Mouse (Mus musculus): ENCODE measurements at regions not wholly inside any gene's neighbourhood (a gene's known extent, or its start where the extent isn't known, plus 50 kb on each side); places are given as distances from the start of the nearest gene placed in this dataset.
A peak's percentile ranks its signal among the peaks of the same experiment; 100 is the strongest.

DNA sequence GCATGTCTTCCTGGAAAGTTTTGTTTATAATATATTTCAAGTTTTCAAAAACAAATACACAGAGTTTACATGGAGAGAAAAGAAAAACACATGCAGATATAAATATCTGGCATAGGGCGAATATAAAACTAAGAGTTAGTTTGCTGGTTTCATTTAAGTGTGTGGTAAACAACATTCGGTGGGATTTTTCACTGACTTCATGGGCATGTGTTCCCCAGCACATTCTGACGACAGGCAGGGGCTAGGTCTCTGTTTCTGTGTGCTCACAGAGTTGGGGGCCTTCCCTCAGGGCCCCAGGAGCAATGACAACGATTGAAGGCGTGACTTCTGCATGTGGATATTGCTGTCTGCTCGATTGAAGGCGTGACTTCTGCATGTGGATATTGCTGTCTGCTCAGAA is 193.3 kb upstream of the Npvf start:
- 89% methylated on average over 7 of the region's 7 CpGs for WGBS
- Histone ChIP-seq H3K4me2 (ENCODE audit: low read depth) (no peak overlapping the region), H3K4me3 (ENCODE audit: low read depth, low read length) (no peak overlapping the region), H3K4me1 (ENCODE audit: control insufficient read depth, insufficient read depth, low read length) (no peaks in the 10 kb centered on the region), H3K9ac (ENCODE audit: low read length) (no peak overlapping the region), H3K27me3 (ENCODE audit: control insufficient read depth, insufficient read depth, low read length) (no peaks in the 10 kb centered on the region), H3K9me3 (ENCODE audit: control insufficient read depth, low read length) (no peaks in the 10 kb centered on the region), H3K27ac (ENCODE audit: low read depth, low read length) (no peak overlapping the region), H3K36me3 (ENCODE audit: control insufficient read depth, insufficient read depth, low read length) (no peaks in the 10 kb centered on the region)
- DNase-seq (ENCODE audit: low spot score) (no peak), ATAC-seq (ENCODE audit: insufficient read depth, low FRiP score, low TSS enrichment) (no peak)

DNA sequence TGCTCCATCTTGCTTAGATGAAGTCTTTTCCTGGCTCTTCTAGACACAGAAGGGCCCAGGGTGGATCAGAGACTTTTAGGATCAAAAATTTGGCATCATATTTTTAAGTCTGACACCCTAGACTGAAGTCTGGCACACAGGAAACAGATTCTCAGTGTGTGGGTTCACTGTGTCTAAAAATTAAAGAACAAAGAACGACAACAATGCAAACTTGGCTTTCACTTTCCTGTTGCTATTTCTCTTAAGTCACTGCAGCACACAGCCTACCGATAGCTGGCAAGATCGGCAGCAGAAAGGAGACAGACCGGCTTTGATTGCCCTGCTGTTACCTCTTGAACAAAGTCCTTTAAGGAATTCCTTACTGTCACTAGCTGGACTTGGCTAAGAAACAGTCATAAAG is 204.9 kb upstream of the Npvf start:
- no peak for ATAC-seq (ENCODE audit: insufficient read depth, low FRiP score, low TSS enrichment)
- H3K4me1 ChIP-seq (ENCODE audit: control insufficient read depth, insufficient read depth, low read length): no peaks in the 10 kb centered on the region
- H3K27ac ChIP-seq (ENCODE audit: low read depth, low read length): no peak overlapping the region
- no peaks in the 10 kb centered on the region for H3K27me3 ChIP-seq (ENCODE audit: control insufficient read depth, insufficient read depth, low read length)
- no peaks in the 10 kb centered on the region for H3K9me3 ChIP-seq (ENCODE audit: control insufficient read depth, low read length)
- H3K4me3 ChIP-seq (ENCODE audit: low read depth, low read length): no peak overlapping the region
- DNase-seq (ENCODE audit: low spot score): no peak
- H3K4me2 ChIP-seq (ENCODE audit: low read depth): no peak overlapping the region
- no peak overlapping the region for H3K9ac ChIP-seq (ENCODE audit: low read length)
- 85% methylated on average over 4 of the region's 4 CpGs for WGBS
- H3K36me3 ChIP-seq (ENCODE audit: control insufficient read depth, insufficient read depth, low read length): no peaks in the 10 kb centered on the region

DNA sequence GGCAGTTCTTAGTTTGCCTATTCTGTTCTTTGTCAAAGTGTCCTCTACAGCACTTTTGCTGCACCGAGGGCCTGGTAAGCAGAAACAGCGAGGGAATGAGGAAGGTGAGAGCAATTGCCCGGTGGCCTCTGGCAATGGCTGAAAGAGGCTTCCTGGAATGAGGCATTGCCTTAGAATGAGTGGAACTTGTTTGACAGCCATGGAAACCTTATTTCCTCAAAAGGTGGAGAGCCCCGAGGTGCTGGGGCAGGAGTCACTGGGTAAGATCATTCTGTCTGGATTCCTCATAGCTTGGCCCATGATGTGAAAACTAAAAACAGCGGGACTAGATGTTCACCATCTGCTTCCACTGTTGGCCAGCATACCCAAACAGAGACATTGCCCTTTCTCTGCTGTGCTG is 223.8 kb upstream of the Npvf start:
- H3K4me1 ChIP-seq (ENCODE audit: control insufficient read depth, insufficient read depth, low read length): no peaks in the 10 kb centered on the region
- no peaks in the 10 kb centered on the region for H3K9me3 ChIP-seq (ENCODE audit: control insufficient read depth, low read length)
- H3K9ac ChIP-seq (ENCODE audit: low read length): no peak overlapping the region
- H3K4me3 ChIP-seq (ENCODE audit: low read depth, low read length): no peak overlapping the region
- WGBS: 88% methylated on average over 5 of the region's 5 CpGs
- no peak overlapping the region for H3K27ac ChIP-seq (ENCODE audit: low read depth, low read length)
- DNase-seq (ENCODE audit: low spot score) (no peak), ATAC-seq (ENCODE audit: insufficient read depth, low FRiP score, low TSS enrichment) (no peak)
- no peak overlapping the region for H3K4me2 ChIP-seq (ENCODE audit: low read depth)
- no peaks in the 10 kb centered on the region for H3K36me3 ChIP-seq (ENCODE audit: control insufficient read depth, insufficient read depth, low read length)
- no peaks in the 10 kb centered on the region for H3K27me3 ChIP-seq (ENCODE audit: control insufficient read depth, insufficient read depth, low read length)

GRCm38 (mm10) chr6:50882298-50882697 is 228.1 kb upstream of the Npvf start:
- Histone ChIP-seq H3K4me1 (ENCODE audit: control insufficient read depth, insufficient read depth, low read length) (no peaks in the 10 kb centered on the region), H3K36me3 (ENCODE audit: control insufficient read depth, insufficient read depth, low read length) (no peaks in the 10 kb centered on the region), H3K4me3 (ENCODE audit: low read depth, low read length) (no peak overlapping the region), H3K27ac (ENCODE audit: low read depth, low read length) (no peak overlapping the region), H3K9ac (ENCODE audit: low read length) (no peak overlapping the region), H3K4me2 (ENCODE audit: low read depth) (no peak overlapping the region), H3K27me3 (ENCODE audit: control insufficient read depth, insufficient read depth, low read length) (no peaks in the 10 kb centered on the region), H3K9me3 (ENCODE audit: control insufficient read depth, low read length) (no peaks in the 10 kb centered on the region)
- DNase-seq (ENCODE audit: low spot score) (no peak), ATAC-seq (ENCODE audit: insufficient read depth, low FRiP score, low TSS enrichment) (no peak)
- WGBS: 65% methylated on average over 3 of the region's 3 CpGs

DNA sequence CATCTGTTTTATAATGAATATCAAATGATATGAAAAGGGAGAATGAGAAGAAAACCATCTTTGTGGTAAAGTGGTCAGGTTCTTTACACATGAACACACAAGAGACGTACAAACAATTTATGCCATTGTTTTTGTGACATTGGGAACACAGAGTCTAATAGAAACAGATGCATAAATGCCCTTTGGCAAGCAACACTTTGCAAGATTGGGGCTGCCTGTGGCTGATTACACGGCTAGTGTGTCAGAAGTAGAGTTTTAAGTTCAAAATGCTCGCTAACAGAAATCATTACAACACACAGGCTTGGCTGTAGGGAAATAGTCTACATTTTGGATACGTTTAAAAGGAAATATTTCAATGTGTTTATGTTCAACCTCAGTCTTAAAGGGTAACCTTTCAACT is 228.5 kb upstream of the Npvf start:
- ATAC-seq (ENCODE audit: insufficient read depth, low FRiP score, low TSS enrichment): no peak

GRCm38 (mm10) chr6:50885031-50885430 is 230.8 kb upstream of the Npvf start:
- Histone ChIP-seq H3K36me3 (ENCODE audit: control insufficient read depth, insufficient read depth, low read length) (no peaks in the 10 kb centered on the region), H3K9ac (ENCODE audit: low read length) (no peak overlapping the region), H3K4me3 (ENCODE audit: low read depth, low read length) (no peak overlapping the region), H3K9me3 (ENCODE audit: control insufficient read depth, low read length) (no peaks in the 10 kb centered on the region), H3K4me1 (ENCODE audit: control insufficient read depth, insufficient read depth, low read length) (no peaks in the 10 kb centered on the region), H3K4me2 (ENCODE audit: low read depth) (no peak overlapping the region), H3K27ac (ENCODE audit: low read depth, low read length) (no peak overlapping the region), H3K27me3 (ENCODE audit: control insufficient read depth, insufficient read depth, low read length) (no peaks in the 10 kb centered on the region)
- ATAC-seq (ENCODE audit: insufficient read depth, low FRiP score, low TSS enrichment): no peak
- WGBS: 96% methylated on average over 4 of the region's 4 CpGs
- no peak for DNase-seq (ENCODE audit: low spot score)

More for the DNA sequence above, 228.5 kb upstream of the Npvf start:
- H3K4me1 ChIP-seq (ENCODE audit: control insufficient read depth, insufficient read depth, low read length): no peaks in the 10 kb centered on the region
- no peak for DNase-seq (ENCODE audit: low spot score)
- no peak overlapping the region for H3K9ac ChIP-seq (ENCODE audit: low read length)
- H3K9me3 ChIP-seq (ENCODE audit: control insufficient read depth, low read length): no peaks in the 10 kb centered on the region
- H3K36me3 ChIP-seq (ENCODE audit: control insufficient read depth, insufficient read depth, low read length): no peaks in the 10 kb centered on the region
- H3K27me3 ChIP-seq (ENCODE audit: control insufficient read depth, insufficient read depth, low read length): no peaks in the 10 kb centered on the region
- no peak overlapping the region for H3K4me3 ChIP-seq (ENCODE audit: low read depth, low read length)
- WGBS: 78% methylated on average over 4 of the region's 4 CpGs
- H3K4me2 ChIP-seq (ENCODE audit: low read depth): no peak overlapping the region
- H3K27ac ChIP-seq (ENCODE audit: low read depth, low read length): no peak overlapping the region

- no peak for DNase-seq (ENCODE audit: low spot score)
- Histone ChIP-seq H3K4me2 (ENCODE audit: low read depth) (no peak overlapping the region), H3K36me3 (ENCODE audit: control insufficient read depth, insufficient read depth, low read length) (no peaks in the 10 kb centered on the region), H3K27ac (ENCODE audit: low read depth, low read length) (no peak overlapping the region), H3K4me1 (ENCODE audit: control insufficient read depth, insufficient read depth, low read length) (no peaks in the 10 kb centered on the region), H3K4me3 (ENCODE audit: low read depth, low read length) (no peak overlapping the region), H3K9me3 (ENCODE audit: control insufficient read depth, low read length) (no peaks in the 10 kb centered on the region), H3K27me3 (ENCODE audit: control insufficient read depth, insufficient read depth, low read length) (no peaks in the 10 kb centered on the region), H3K9ac (ENCODE audit: low read length) (no peak overlapping the region)
- no peak for ATAC-seq (ENCODE audit: insufficient read depth, low FRiP score, low TSS enrichment)
- WGBS: 91% methylated on average over 8 of the region's 8 CpGs
Observed at GRCm38 (mm10) chr6:50885771-50886360, 231.6 kb upstream of the Npvf start.

DNA sequence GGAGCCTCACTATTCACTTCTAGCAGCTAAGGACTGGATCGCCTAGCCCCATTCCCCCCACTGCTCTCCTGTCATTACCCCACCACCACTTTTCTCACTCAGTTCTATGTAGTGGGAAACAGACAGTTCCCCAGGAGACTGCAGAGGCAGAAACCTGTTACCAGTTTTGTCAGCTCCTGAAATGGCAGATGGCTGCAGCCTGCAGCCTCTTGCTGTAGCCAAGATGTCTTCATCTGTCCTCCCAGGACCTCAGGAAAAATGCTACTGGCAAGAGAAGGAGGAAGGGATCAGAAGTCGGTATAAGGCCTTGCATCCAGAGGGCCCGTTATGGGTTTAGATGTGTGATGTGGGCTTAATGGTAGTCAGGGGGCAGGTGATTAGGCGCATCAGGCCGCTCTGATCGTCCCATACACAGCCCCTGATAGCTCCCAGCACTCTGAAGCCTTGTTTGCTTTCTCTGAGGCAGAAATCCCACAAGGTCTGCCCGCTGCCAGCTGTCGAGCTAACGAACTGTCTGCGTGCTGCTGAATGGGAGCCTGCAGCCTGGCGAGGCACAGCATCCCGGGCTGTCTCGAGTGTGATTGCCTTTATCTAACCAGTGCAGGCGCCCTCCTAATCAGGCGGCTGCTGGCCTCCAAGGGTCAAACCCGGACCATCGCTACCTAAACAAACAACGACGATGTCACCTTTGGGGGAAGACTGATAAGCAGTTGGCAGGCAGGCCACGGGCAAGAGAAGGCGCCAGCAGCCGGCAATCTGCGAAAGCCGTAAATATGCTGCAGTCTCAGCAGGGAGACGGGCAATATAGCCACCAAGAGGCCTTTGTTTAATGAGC is 236.3 kb upstream of the Npvf start:
- Histone ChIP-seq H3K4me3 (ENCODE audit: low read depth, low read length) (no peak overlapping the region), H3K9ac (ENCODE audit: low read length) (peak overlapping the region; percentile 2; the same call in 1 of the 2 replicates), H3K27me3 (ENCODE audit: control insufficient read depth, insufficient read depth, low read length) (no peaks in the 10 kb centered on the region), H3K9me3 (ENCODE audit: control insufficient read depth, low read length) (no peaks in the 10 kb centered on the region), H3K4me2 (ENCODE audit: low read depth) (peak overlapping the region; percentile 28), H3K36me3 (ENCODE audit: control insufficient read depth, insufficient read depth, low read length) (no peaks in the 10 kb centered on the region), H3K27ac (ENCODE audit: low read depth, low read length) (peak overlapping the region; percentile 81), H3K4me1 (ENCODE audit: control insufficient read depth, insufficient read depth, low read length) (no peaks in the 10 kb centered on the region; the same call in 1 of the 2 replicates)
- WGBS: 9% methylated on average over 25 of the region's 25 CpGs
- DNase-seq (ENCODE audit: low spot score): peak; percentile 76
- peak; percentile 81 for ATAC-seq (ENCODE audit: insufficient read depth, low FRiP score, low TSS enrichment)

DNA sequence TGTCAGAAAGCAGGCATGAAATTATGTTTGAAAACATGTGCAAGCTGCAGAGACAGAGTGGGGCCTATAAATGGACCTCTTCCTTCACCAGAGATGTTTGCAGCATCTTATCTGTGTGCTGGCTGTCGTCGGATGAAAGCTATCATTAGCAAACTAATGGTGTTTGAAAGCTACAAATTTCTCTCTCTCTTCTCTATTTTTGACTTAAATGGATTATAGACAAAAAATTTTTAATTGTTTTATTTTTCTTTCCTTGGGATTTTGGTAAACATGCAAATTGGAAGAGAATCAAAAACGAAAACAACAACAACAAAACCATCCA is 236.9 kb upstream of the Npvf start:
- no peak overlapping the region for H3K4me3 ChIP-seq (ENCODE audit: low read depth, low read length)
- H3K9me3 ChIP-seq (ENCODE audit: control insufficient read depth, low read length): no peaks in the 10 kb centered on the region
- H3K9ac ChIP-seq (ENCODE audit: low read length): peak overlapping the region; percentile 2; the same call in 1 of the 2 replicates
- H3K36me3 ChIP-seq (ENCODE audit: control insufficient read depth, insufficient read depth, low read length): no peaks in the 10 kb centered on the region
- H3K4me2 ChIP-seq (ENCODE audit: low read depth): peak overlapping the region; percentile 28
- no peak for ATAC-seq (ENCODE audit: insufficient read depth, low FRiP score, low TSS enrichment)
- H3K27ac ChIP-seq (ENCODE audit: low read depth, low read length): peak overlapping the region; percentile 81; the same call in 1 of the 2 replicates
- DNase-seq (ENCODE audit: low spot score): no peak
- no peaks in the 10 kb centered on the region for H3K27me3 ChIP-seq (ENCODE audit: control insufficient read depth, insufficient read depth, low read length)
- WGBS: 41% methylated on average over 3 of the region's 3 CpGs
- H3K4me1 ChIP-seq (ENCODE audit: control insufficient read depth, insufficient read depth, low read length): no peaks in the 10 kb centered on the region; the same call in 1 of the 2 replicates
